Mouse (Mus musculus) heart, postnatal 0 days (tissue): ENCODE data around the gene Uaca.

Experiments used
- CTCF ChIP-seq: IDR thresholded peaks from 2 replicates; pipeline ENCODE4 v1.5.1; 2016; ENCODE audit warnings: antibody characterized with exemption, control low read depth, low read depth
- EP300 ChIP-seq: IDR thresholded peaks from 2 replicates; pipeline ENCODE4 v1.6.1; 2016; ENCODE audit warnings: antibody characterized with exemption, low read depth

DNA sequence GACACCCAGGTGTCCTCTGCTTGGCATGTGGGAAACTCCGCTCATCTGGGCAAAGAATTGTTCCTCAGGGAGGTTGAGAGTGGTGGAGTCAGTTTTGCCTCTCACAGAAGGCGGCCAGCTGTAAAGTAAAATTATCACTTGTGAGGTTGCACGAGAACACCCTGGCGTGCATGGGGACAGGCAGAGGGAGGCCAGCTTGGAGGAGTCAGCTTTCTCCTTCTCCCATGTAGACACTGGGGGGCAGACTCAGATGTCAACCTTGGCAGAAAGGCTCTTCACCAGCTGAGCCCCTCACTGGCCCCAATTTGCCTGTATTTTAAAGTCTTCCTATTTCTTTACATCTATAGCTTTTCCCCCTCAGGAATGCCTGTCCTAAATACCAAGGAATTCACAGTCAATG lies 35.3 kb downstream of the Uaca start:
- TF ChIP-seq CTCF, result no peak
- no peak for TF ChIP-seq EP300
